Mouse (Mus musculus): ENCODE measurements around the gene Ereg.

- no peak for TF ChIP-seq POLR2A (IDR thresholded peaks at IDR 0.05; ENCODE audit: extremely low read depth, insufficient read depth, low read length)
- no peak for TF ChIP-seq CTCF (IDR thresholded peaks at IDR 0.05; ENCODE audit: low read depth, low read length)
Measured at GRCm38 (mm10) chr5:91048397-91048796, 26.0 kb upstream of the Ereg start.
